Mouse (Mus musculus) liver, embryonic 16.5 days (tissue): ENCODE measurements around the gene Zfp710. TPM values are rescaled to one million over a fixed set of nuclear protein-coding genes. Genes with fewer than 3 reads are reported as not detected.

ENCODE experiments used
- ATAC-seq: fragments of 200-750 bp; cut with Nextera tagmentation; 2 replicates; pipeline ENCODE4 v1.8.0; 2017; ENCODE audit warnings: low read depth, mild to moderate bottlenecking, moderate number of reproducible peaks, moderate library complexity
- H3K27ac ChIP-seq: fragments of 300-500 bp; sonication (generic); 2 replicates; pipeline ENCODE4 v1.5.1; 2014; ENCODE audit warnings: mild to moderate bottlenecking, low read length
- H3K27me3 ChIP-seq: fragments of 300-500 bp; sonication (generic); 2 replicates; pipeline ENCODE4 v1.6.1; 2014; ENCODE audit warnings: low read depth, low read length, mixed read lengths; ENCODE audit not compliant: control insufficient read depth, insufficient read depth
- H3K36me3 ChIP-seq: fragments of 300-500 bp; sonication (generic); 2 replicates; pipeline ENCODE4 v1.6.1; 2014; ENCODE audit warnings: mild to moderate bottlenecking; ENCODE audit not compliant: control insufficient read depth, insufficient read depth
- H3K4me1 ChIP-seq: fragments of 300-500 bp; sonication (generic); 2 replicates; pipeline ENCODE4 v1.6.1; 2014; ENCODE audit warnings: low read depth, low read length, mixed read lengths; ENCODE audit not compliant: control insufficient read depth
- H3K4me2 ChIP-seq: fragments of 300-500 bp; sonication (generic); 2 replicates; pipeline ENCODE4 v1.6.1; 2014; ENCODE audit warnings: low read depth, low read length, mixed read lengths
- H3K4me3 ChIP-seq: fragments of 300-500 bp; sonication (generic); 2 replicates; pipeline ENCODE4 v1.5.1; 2014; ENCODE audit warnings: low read depth, mild to moderate bottlenecking, low read length
- H3K9ac ChIP-seq: fragments of 300-500 bp; sonication (generic); 2 replicates; pipeline ENCODE4 v1.6.1; 2014; ENCODE audit warnings: low read depth, low read length
- H3K9me3 ChIP-seq: fragments of 300-500 bp; sonication (generic); replicated peaks from 2 replicates; pipeline ENCODE4 v1.6.1; 2016; ENCODE audit warnings: low read length; ENCODE audit not compliant: control insufficient read depth
- WGBS: fragments of 180-500 bp; shearing (Covaris S2); extraction: QIAGEN DNeasy Blood & Tissue Kit; methylation state at CpG from one replicate; pipeline ENCODE4 v1.1.7; 2014; ENCODE audit not compliant: insufficient replicate concordance; 5-methylcytosine and 5-hydroxymethylcytosine counted together
- polyA plus RNA-seq: library from polyadenylated mRNA; unstranded; fragments of >200 nt; fragmentation: Nextera tagmentation; extraction: Ambion mirVana; gene quantifications from 2 replicates; pipeline ENCODE4 v1.2.1, GENCODE M21; 2015

The Zfp710 gene
- polyA plus RNA-seq, 1 experiment from 2014 or later, result 6.8 TPM

DNA sequence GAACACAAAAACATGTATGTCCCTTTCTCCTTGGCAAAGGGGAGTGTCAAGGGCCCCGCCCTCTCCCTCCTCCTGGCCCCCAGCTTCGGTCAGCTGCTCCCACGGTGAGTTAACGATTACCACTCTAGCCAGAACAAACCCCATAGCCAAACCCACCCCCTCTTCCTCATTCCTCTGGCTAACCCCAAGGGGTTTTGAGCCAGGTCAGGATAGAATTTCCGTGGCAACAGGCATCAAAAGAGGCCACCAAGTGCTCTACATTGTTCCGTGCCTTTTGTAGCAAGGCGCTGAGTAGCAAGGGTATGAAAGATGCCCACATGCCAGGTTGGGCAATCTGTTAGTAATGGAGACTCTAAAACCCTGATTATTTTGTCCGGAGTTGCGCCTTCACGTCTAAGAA lies 89.4 kb downstream of the Zfp710 start:
- no peaks in the 10 kb centered on the region for H3K27me3 ChIP-seq
- H3K4me3 ChIP-seq, result peak overlapping the region; percentile 81
- H3K9ac ChIP-seq, result peak overlapping the region; percentile 84
- no peaks in the 10 kb centered on the region for H3K9me3 ChIP-seq
- ATAC-seq, result peak; percentile 28; the same call in 1 of the 2 replicates
- 12% methylated on average over 10 of the region's 10 CpGs for WGBS
- H3K4me2 ChIP-seq, result peak overlapping the region; percentile 99
- H3K4me1 ChIP-seq, result peaks cover 46% of the 10 kb centered on the region
- H3K36me3 ChIP-seq, result no peaks in the 10 kb centered on the region
- peak overlapping the region; percentile 80 for H3K27ac ChIP-seq

DNA sequence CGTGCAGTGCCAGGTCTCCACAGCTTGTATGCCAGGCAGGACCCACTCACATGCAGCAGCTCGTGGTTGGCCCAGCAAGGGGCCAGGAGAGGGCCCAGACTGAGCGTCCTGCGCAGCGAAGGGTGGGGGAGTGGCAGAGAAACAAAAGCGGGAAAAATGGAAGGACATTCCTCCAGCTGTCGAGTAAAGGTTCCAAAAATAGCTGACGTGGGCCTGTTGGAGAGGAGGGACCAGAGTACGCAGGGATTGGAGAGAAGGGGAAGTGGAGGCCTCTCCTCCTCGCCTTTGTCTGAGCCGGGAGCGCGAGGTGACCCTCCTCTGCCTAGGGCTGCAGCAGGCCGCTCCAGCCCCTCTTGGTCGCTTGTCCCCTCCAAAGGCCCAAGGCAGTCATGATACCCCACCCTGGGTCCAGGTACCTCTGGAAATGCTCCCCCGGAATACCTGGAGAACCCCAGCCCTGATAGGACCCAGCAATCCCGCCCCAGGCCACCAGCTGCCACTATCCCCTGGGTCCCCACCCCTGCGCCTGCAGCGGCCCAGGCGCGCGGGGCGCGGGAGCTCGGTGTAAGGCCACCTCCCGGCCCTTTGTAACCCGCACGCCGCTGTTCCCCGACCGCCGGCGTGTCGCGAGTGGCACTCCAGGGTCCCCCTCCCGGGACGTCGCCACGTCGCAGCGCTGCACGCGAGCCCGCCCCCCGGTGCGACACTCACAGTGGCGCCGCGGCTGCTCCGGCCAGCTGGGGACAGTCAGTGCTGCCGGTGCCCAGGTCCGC lies 90.0 kb downstream of the Zfp710 start:
- peaks cover 41% of the 10 kb centered on the region for H3K4me1 ChIP-seq
- WGBS, result under 1% methylated on average over 52 of the region's 52 CpGs

DNA sequence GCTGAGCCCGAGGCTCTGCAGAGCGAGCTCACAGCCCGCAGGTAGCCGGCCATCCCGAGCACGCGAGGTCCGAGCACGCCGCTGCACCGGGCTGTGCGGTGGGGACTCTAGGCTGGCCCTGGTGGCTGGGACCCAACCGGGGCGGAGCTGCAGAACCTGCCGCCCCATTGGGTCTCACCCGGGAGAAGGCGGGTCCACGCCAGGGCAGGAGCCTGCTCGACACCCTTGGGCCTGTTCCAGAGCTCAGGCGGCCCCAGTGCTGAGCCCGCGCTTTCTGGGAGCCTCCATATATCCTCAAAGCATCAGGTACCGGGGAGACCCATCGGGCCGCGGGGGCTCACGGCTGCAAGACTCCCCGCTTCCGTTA lies 90.6 kb downstream of the Zfp710 start, which contains the start of gene Idh2:
Gene Idh2 (minus strand): TSS at position 169 of the 367 bp plus-strand sequence.
- H3K9ac ChIP-seq, result peak within 1 kb of the TSS; percentile 84
- H3K36me3 ChIP-seq, result no peaks in the 10 kb centered on the region
- no peaks in the 10 kb centered on the region for H3K9me3 ChIP-seq
- peak; percentile 97 for ATAC-seq
- H3K4me1 ChIP-seq, result peaks cover 41% of the 10 kb centered on the region
- H3K27me3 ChIP-seq, result no peaks in the 10 kb centered on the region
- 0% methylated on average over 29 of the region's 29 CpGs for WGBS
- H3K27ac ChIP-seq, result peak within 1 kb of the TSS; percentile 80
- H3K4me3 ChIP-seq, result peak within 1 kb of the TSS; percentile 81
- H3K4me2 ChIP-seq, result peak within 1 kb of the TSS; percentile 99

More for the DNA sequence above, 90.0 kb downstream of the Zfp710 start:
- Histone ChIP-seq H3K27me3 (no peaks in the 10 kb centered on the region), H3K36me3 (no peaks in the 10 kb centered on the region), H3K4me3 (peak overlapping the region; percentile 81), H3K4me2 (peak overlapping the region; percentile 99), H3K27ac (peak overlapping the region; percentile 80), H3K9me3 (no peaks in the 10 kb centered on the region), H3K9ac (peak overlapping the region; percentile 84)
- peak; percentile 51 for ATAC-seq

DNA sequence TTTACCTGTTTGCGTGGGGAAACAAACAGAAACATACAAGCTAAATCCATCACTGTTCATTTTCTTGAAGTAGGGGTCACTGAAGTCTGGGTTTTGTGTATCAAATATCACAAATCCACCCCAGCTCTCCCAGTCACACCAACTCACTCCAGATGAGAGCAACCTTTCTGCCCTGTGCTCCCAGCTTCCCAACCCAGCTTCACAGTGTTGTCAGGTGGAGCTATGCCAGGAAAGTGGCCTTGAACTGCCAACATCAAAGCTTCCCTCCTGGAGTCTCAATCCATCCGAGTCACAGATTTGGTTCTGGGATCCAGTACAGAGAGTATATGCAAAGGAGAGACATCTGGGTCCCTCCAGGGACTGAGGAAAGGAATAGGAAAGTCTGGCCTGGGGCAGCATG lies 91.5 kb downstream of the Zfp710 start:
- Histone ChIP-seq H3K9me3 (no peaks in the 10 kb centered on the region), H3K27me3 (no peaks in the 10 kb centered on the region), H3K4me2 (peak overlapping the region; percentile 99), H3K9ac (no peak overlapping the region), H3K27ac (no peak overlapping the region), H3K4me1 (peaks cover 34% of the 10 kb centered on the region), H3K4me3 (no peak overlapping the region), H3K36me3 (no peaks in the 10 kb centered on the region)
- WGBS, result 68% methylated on average over 2 of the region's 2 CpGs
- ATAC-seq, result no peak

DNA sequence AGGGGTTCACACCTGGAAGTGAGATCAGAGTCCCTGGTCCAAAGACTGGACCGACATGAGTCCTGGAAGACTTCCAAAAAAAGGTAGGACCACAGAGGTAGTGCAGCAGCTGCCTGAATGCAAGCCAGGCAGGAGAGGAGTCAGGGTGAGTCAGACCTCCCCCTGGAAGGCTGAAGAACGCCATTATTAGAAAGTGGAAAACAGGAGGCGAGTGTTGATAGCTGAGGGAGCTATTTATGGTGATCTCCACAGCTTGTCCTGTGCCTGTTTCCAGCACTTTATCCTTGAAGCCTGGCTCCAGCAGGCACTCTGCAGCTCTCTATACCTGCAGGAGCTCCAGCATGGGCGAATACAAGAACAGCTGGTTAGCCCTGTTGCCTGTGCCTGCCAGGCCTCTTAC lies 94.6 kb downstream of the Zfp710 start:
- Histone ChIP-seq H3K4me1 (peaks cover 27% of the 10 kb centered on the region), H3K27me3 (no peaks in the 10 kb centered on the region), H3K36me3 (no peaks in the 10 kb centered on the region), H3K9ac (no peak overlapping the region), H3K4me3 (no peak overlapping the region), H3K4me2 (no peak overlapping the region), H3K9me3 (no peaks in the 10 kb centered on the region), H3K27ac (no peak overlapping the region)
- WGBS, result 52% methylated on average over 4 of the region's 4 CpGs
- ATAC-seq, result no peak

DNA sequence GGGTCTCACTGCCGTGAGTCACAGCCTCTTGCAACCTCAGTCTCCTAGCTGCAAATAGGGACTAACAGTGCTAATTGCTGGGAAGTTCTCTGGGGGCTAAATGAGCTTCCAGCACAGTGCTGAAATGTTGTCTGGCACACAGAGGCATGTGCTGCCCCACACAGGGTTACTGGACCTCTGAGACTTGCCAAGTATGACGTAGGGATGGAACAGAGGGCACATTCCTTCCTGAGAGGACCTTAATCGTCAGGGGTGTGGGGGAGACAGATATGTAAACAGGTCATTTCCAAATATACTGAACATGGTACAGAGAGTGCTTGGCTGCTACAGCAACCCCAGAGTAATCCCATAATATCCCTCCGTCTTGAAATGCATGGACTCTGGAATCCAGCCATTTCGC lies 96.5 kb downstream of the Zfp710 start:
- ATAC-seq, result peak; percentile 89
- Histone ChIP-seq H3K36me3 (no peaks in the 10 kb centered on the region), H3K27me3 (no peaks in the 10 kb centered on the region), H3K4me3 (no peak overlapping the region), H3K9ac (no peak overlapping the region), H3K4me2 (no peak overlapping the region), H3K27ac (no peak overlapping the region; the same call in 1 of the 2 replicates), H3K4me1 (peaks cover 11% of the 10 kb centered on the region), H3K9me3 (no peaks in the 10 kb centered on the region)
- WGBS, result 58% methylated on average over 5 of the region's 5 CpGs

DNA sequence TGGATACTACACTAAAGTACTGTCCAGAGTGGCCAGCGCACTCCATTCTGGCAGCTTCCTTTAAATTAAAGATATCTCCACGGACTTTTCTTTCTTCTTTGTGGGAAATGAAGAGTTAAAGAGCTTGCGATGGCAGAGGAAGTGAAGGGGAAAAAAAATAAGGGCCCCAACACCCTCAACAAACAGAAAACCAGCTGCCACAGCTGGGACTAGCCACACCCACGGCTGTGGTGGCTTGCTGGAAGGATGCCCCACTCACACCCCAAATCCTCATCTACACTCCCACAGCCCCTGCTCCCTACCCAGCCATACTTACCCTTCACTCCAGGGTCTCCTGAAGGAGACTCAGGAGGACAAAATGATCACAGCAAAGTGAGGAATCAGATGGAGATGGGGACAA lies 98.5 kb downstream of the Zfp710 start:
- Histone ChIP-seq H3K4me1 (peaks cover 11% of the 10 kb centered on the region), H3K27me3 (no peaks in the 10 kb centered on the region), H3K4me2 (no peak overlapping the region), H3K36me3 (no peaks in the 10 kb centered on the region), H3K9me3 (no peaks in the 10 kb centered on the region), H3K4me3 (no peak overlapping the region), H3K27ac (no peak overlapping the region), H3K9ac (no peak overlapping the region)
- no peak for ATAC-seq
- 28% methylated on average over 4 of the region's 4 CpGs for WGBS

DNA sequence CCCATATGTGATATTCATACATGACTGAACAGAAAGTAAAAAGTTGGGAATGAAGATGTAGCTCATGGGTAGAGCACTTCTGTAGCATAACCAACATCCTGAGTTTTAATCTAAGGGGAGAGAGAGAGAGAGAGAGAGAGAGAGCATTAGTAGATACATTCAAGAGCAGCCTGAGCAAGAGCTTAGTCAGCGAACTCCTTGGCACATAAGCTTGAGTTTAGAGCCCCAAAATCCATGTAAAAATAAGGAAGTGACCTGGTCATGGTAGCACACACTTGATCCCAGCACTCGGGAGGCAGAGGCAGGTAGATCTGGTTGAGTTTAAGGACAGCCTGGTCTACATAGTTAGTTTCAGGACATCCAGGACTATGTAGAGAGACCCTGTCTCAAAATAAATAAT lies 99.1 kb downstream of the Zfp710 start:
- H3K36me3 ChIP-seq, result no peaks in the 10 kb centered on the region
- H3K9me3 ChIP-seq, result no peaks in the 10 kb centered on the region
- 59% methylated on average over 2 of the region's 2 CpGs for WGBS
- H3K4me3 ChIP-seq, result no peak overlapping the region
- ATAC-seq, result no peak
- H3K4me2 ChIP-seq, result no peak overlapping the region
- no peaks in the 10 kb centered on the region for H3K27me3 ChIP-seq
- H3K27ac ChIP-seq, result no peak overlapping the region
- H3K9ac ChIP-seq, result no peak overlapping the region
- H3K4me1 ChIP-seq, result peaks cover 11% of the 10 kb centered on the region

DNA sequence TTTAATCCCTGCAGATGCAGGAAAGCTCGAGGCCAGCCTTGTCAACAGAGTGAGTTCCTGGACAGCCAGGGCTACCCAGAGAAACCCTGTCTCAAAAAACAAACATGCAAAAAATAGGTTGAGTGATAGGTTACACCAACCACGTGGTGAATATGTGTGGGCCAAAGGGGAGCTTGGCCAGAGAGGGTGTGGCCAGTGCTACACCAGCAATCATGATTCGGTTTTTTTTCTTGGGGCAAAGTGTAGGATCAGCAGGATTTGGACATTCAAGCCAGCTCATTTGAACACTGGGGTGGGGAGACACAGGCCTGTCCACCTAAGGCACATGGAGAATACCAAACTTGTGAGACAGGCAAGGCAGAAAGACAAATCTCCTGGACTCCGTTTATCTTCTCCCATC lies 104.7 kb downstream of the Zfp710 start:
- Histone ChIP-seq H3K27me3 (no peaks in the 10 kb centered on the region), H3K4me3 (no peak overlapping the region), H3K36me3 (no peaks in the 10 kb centered on the region), H3K27ac (0 out of 2 replicates have a peak overlapping the region, but pooled peaks have one; percentile 31), H3K9me3 (no peaks in the 10 kb centered on the region), H3K4me2 (no peak overlapping the region), H3K4me1 (peaks cover 5% of the 10 kb centered on the region), H3K9ac (no peak overlapping the region)
- WGBS, result 39% methylated on average over 4 of the region's 4 CpGs
- ATAC-seq, result peak; percentile 71
